Mouse (Mus musculus) left cerebral cortex, adult 2 months (tissue): ENCODE results near the gene Lingo1. TPM values are rescaled to one million over a fixed set of nuclear protein-coding genes. Genes with fewer than 3 reads are reported as not detected.

Source experiments
- DNase-seq, 2 experiments: peaks; one replicate each; pipeline ENCODE4 v3.0.0; 2021 to 2022; ENCODE audit warnings: low spot score in 2 of 2, mixed read lengths in 1 of 2; ENCODE audit errors: extremely low spot score in 1 of 2
- H3K27ac ChIP-seq: fragments of 200-600 bp; 2 replicates; pipeline ENCODE4 v1.8.1; 2022
- H3K4me3 ChIP-seq: fragments of 200-600 bp; 2 replicates; pipeline ENCODE4 v1.8.1; 2022
- CTCF ChIP-seq: fragments of 200-600 bp; IDR thresholded peaks from 2 replicates; pipeline ENCODE4 v1.8.1; 2022; ENCODE audit warnings: antibody characterized with exemption, mild to moderate bottlenecking, moderate library complexity
- intact Hi-C: fragments of 180-260 bp; cut with DNase I; formaldehyde crosslinking; loops from one replicate; pipeline ENCODE4 v1.15.1; 2025
- total RNA-seq, 2 experiments: library from RNA; stranded (reverse); gene quantifications; 2 replicates each; pipeline ENCODE4 v1.2.3; 2021

Gene Lingo1
- total RNA-seq, 2 experiments from 2014 or later, result 481 to 504 TPM

GRCm38 (mm10) chr9:56825476-56826213 lies 29.4 kb upstream of the Lingo1 start:
- intact Hi-C loops, result loop anchor here (2.0 kb wide), 1 partner anchor 27 kb away; no protein-coding TSS in a partner anchor
- DNase-seq, result no peak
- no peak for TF ChIP-seq CTCF
- peak overlapping the region; percentile 33 for H3K4me3 ChIP-seq
- H3K27ac ChIP-seq, result no peak overlapping the region

- intact Hi-C loops, result loop anchor here (2.0 kb wide), 1 partner anchor 26 kb away; no protein-coding TSS in a partner anchor
- H3K4me3 ChIP-seq, result no peak overlapping the region
- no peak overlapping the region for H3K27ac ChIP-seq
- no peak for DNase-seq
- TF ChIP-seq CTCF, result peak; percentile 55
Observed at GRCm38 (mm10) chr9:56824900-56825299, 28.6 kb upstream of the Lingo1 start.

- no peak for DNase-seq
- intact Hi-C loops, result no loop called here
- TF ChIP-seq CTCF, result no peak
- no peak overlapping the region for H3K27ac ChIP-seq
- H3K4me3 ChIP-seq, result no peak overlapping the region
Observed at GRCm38 (mm10) chr9:56810916-56811315, 14.6 kb upstream of the Lingo1 start.

GRCm38 (mm10) chr9:56807990-56808389 lies 11.7 kb upstream of the Lingo1 start:
- no peak for DNase-seq
- no peak overlapping the region for H3K27ac ChIP-seq
- intact Hi-C loops, result loop anchor here (10.0 kb wide), 1 partner anchor 613 kb away; no protein-coding TSS in a partner anchor
- H3K4me3 ChIP-seq, result no peak overlapping the region
- TF ChIP-seq CTCF, result no peak

GRCm38 (mm10) chr9:56803146-56803545 lies 6.9 kb upstream of the Lingo1 start:
- intact Hi-C loops, result loop anchor here (10.0 kb wide), 1 partner anchor 608 kb away; no protein-coding TSS in a partner anchor
- DNase-seq, result no peak
- Histone ChIP-seq H3K4me3 (no peak overlapping the region), H3K27ac (no peak overlapping the region)
- no peak for TF ChIP-seq CTCF

- DNase-seq, result peak; percentile 77 to 79
- Histone ChIP-seq H3K4me3 (no peak overlapping the region), H3K27ac (peak overlapping the region; percentile 98)
- TF ChIP-seq CTCF, result peak; percentile 86
- intact Hi-C loops, result loop anchor here (1.0 to 5.0 kb wide), 4 partner anchors 27 to 162 kb away; no protein-coding TSS in a partner anchor
Observed at GRCm38 (mm10) chr9:56797876-56798275, 1.6 kb upstream of the Lingo1 start.

- DNase-seq, result peak; percentile 49 to 57
- peak overlapping the region; percentile 70 for H3K4me3 ChIP-seq
- H3K27ac ChIP-seq, result peak overlapping the region; percentile 98
- TF ChIP-seq CTCF, result no peak; the same call in none of the 2 replicates
- intact Hi-C loops, result loop anchor here (1.0 to 5.0 kb wide), 3 partner anchors 59 to 160 kb away; no protein-coding TSS in a partner anchor
Observed at GRCm38 (mm10) chr9:56796656-56797131, 426 bp upstream of the Lingo1 start.

- no peak for DNase-seq
- peak overlapping the region; percentile 70; the same call in 1 of the 2 replicates for H3K4me3 ChIP-seq
- intact Hi-C loops, result loop anchor here (2.0 kb wide), 1 partner anchor 13 kb away; no protein-coding TSS in a partner anchor
- no peak for TF ChIP-seq CTCF
- no peak overlapping the region for H3K27ac ChIP-seq
Observed at GRCm38 (mm10) chr9:56791696-56792261, 4.5 kb downstream of the Lingo1 start.

GRCm38 (mm10) chr9:56784576-56784975 lies 11.7 kb downstream of the Lingo1 start:
- Histone ChIP-seq H3K4me3 (no peak overlapping the region), H3K27ac (no peak overlapping the region)
- no peak for TF ChIP-seq CTCF
- intact Hi-C loops, result no loop called here
- DNase-seq, result no peak

GRCm38 (mm10) chr9:56776881-56777801 lies 19.1 kb downstream of the Lingo1 start:
- Histone ChIP-seq H3K27ac (peak overlapping the region; percentile 44), H3K4me3 (no peak overlapping the region)
- intact Hi-C loops, result no loop called here
- TF ChIP-seq CTCF, result no peak
- no peak for DNase-seq
